Mouse (Mus musculus): ENCODE measurements around the gene Nepn.
A peak's percentile ranks its signal among the peaks of the same experiment; 100 is the strongest.

The Nepn gene

DNA sequence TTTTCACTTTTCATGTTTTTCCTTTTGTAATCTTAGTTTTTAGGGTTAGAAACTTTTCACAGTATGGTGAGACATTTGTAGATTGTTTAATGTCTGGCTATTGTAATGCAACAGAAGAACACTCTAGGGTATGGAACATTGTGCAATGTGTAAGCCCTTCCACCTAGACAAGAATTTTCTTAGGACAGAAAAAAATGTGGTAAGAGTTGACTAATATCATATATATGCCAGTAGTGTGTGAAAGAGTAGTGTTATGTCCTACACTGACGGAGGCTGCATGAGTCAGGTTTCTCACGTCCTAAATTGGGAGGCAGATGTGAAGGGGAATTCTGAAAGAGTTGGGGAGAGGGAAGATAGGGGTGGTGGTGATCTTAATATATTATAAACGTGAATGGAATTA is 10.9 kb downstream of the Nepn start:
- no peak for DNase-seq (ENCODE audit: low read depth, low spot score)

DNA sequence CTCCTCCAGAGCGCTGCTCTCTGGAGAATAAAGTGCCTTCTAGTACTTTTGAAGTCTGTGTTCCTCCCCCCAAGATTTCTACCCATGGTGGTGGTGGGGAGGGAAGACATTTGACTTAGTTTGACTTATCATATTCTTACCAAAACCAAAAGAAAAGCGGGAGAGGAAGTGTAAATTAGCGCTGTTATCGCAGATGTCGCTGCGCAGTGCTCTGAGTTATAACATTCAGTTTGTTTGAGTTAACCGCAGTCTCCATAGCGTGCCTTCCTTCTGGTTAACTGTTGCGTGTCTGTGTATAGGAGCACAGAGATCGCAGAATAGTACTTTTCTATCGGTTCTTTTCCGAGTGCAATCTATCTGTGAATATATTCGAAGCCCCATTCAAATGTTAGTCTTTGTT is 16.4 kb downstream of the Nepn start:
- no peak for DNase-seq (ENCODE audit: low read depth, low spot score)

DNA sequence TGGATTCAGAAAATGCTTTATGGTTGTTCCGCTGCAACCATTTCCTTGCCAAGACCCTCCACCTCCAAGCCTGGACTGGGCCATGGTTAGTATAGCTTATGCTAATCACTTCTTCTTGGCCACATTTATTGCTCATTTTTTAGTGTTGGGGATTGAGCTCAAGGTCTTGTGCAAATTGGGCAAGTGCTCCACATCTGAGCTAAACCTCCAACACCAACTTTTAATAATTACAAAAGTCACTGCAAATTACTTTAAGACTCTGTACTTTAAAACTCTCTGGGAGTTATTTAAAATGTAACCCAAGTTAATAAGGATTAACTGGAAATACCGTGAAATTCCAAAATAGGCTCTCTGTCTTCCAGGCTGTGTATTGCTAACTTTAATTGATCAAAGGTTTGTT is 18.8 kb downstream of the Nepn start:
- DNase-seq (ENCODE audit: low read depth, low spot score) = no peak

DNA sequence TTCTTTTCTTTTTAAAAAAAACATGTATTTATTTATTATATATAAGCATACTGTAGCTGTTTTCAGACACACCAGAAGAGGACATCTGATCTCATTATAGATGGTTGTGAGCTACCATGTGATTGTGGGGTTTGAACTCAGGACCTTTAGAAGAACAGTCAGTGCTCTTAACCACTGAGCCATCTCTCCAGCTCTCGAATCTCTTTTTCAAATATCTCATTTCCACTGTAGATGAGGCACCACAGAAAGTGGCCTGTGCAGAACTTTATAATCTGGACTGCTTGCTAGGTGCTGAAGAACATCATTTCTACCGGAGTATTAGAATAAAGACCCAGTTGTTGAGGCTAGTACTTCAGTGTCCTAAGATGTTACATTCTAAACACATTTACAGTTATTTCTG is 26.2 kb downstream of the Nepn start:
- no peak for DNase-seq (ENCODE audit: low read depth, low spot score)

- no peak for DNase-seq (ENCODE audit: low read depth, low spot score)
Measured at GRCm38 (mm10) chr10:52416458-52416857, 27.7 kb downstream of the Nepn start.

GRCm38 (mm10) chr10:52417299-52417997 is 28.7 kb downstream of the Nepn start, which contains the start of gene Nus1:
TSS of gene Nus1 (plus strand) at chr10:52417547.
- peak; percentile 99 for DNase-seq (ENCODE audit: low read depth, low spot score)

GRCm38 (mm10) chr10:52417998-52418860 is 29.5 kb downstream of the Nepn start:
- no peak for DNase-seq (ENCODE audit: low read depth, low spot score)

- no peak for DNase-seq (ENCODE audit: low read depth, low spot score)
Measured at GRCm38 (mm10) chr10:52418931-52419330, 30.2 kb downstream of the Nepn start.

DNA sequence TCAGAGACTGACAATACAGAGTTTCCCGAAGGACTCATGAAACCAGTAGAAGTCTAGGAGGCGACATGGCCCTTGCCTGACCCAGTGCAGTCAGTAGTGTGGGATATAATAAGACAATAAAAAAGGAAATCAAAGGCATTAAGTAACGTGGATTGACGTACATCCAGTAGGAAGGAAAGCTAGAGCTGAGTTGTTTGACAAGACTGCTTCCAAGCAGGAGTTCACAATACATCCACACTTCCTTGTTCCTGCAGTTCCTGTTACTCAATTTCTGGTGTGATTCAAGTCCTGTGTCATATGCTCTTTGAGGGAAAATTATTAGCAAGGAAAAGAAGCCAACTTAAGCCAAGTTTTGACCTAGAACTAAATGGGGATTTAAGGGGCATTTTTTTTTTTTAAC is 30.6 kb downstream of the Nepn start:
- DNase-seq (ENCODE audit: low read depth, low spot score) = no peak

DNA sequence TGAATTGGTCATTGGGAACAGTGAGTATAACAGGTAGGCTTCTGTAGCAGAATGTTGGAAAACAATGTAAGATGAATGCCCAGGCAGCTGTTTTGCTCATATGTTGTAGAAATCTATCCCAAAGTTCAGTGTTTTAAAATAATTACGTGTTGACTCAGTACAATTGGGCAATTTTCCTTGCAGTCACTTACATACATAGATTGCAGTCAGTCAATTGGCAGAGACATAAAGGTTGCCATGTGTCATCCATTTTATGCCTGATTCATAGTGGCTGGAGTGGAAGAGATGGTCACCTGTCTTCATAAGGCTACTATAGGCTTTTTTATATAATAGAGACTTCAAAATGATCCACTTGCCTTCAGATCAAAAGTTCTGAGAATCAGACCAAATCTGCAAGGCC is 31.8 kb downstream of the Nepn start:
- DNase-seq (ENCODE audit: low read depth, low spot score) = no peak

GRCm38 (mm10) chr10:52421716-52422115 is 32.9 kb downstream of the Nepn start:
- no peak for DNase-seq (ENCODE audit: low read depth, low spot score)

DNA sequence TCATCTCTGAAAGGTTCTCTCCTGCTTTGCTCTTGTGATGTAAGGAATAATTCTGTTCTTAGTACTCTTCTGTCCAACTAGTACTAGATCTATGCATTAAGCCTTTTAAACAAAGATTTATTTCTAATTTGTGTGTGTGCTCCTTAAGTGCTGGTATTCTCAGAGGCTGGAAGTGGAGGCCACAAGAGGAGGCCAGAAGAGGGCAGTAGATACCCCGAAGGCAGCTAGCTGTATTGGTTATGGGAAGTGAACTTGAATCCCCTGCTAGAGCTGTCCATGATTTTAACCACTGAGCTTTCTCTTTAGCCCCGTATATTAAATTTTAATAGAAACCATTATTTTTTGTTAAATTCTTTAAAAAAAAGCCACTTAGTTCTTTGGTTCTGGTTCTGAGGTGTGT is 34.3 kb downstream of the Nepn start:
- DNase-seq (ENCODE audit: low read depth, low spot score) = peak; percentile 48

DNA sequence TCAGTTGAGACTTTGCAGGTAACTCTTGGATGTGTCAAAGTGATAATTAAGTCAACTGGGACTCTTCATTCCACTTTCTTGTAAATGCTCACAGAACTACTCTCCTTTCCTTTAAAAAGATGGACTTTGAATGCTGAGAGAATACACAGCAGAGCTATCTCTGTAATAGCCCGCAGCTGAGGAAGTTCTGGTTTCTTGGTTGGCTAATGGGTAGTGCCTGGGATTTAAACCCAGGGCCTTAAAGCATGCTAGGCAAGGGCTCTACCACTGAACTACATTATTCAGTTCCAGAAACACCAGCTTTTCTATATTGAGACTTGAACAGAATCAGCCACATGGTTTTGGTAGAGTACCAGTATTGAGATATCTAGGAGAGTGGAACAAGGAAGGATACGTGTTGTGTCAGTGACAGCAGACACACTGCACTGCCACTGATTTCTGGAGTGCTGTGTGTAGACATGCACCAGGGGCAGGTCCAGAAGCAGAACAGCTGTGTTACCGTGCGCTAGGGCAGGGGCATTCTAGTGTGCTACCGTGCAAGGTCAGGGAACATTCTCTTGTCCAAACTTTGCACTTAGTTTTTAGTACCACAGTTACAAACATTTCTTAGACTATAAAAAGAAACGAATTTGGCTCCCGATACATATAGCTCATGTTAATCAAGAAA is 37.7 kb downstream of the Nepn start:
- DNase-seq (ENCODE audit: low read depth, low spot score) = no peak

GRCm38 (mm10) chr10:52427634-52428415 is 39.1 kb downstream of the Nepn start:
- no peak for DNase-seq (ENCODE audit: low read depth, low spot score)

- no peak for DNase-seq (ENCODE audit: low read depth, low spot score)
Measured at GRCm38 (mm10) chr10:52430953-52431352, 42.2 kb downstream of the Nepn start.

GRCm38 (mm10) chr10:52434836-52435235 is 46.1 kb downstream of the Nepn start:
- DNase-seq (ENCODE audit: low read depth, low spot score) = no peak
